7 mouse cellular contexts compared by ENCODE assay signal in the genomic region with DNA sequence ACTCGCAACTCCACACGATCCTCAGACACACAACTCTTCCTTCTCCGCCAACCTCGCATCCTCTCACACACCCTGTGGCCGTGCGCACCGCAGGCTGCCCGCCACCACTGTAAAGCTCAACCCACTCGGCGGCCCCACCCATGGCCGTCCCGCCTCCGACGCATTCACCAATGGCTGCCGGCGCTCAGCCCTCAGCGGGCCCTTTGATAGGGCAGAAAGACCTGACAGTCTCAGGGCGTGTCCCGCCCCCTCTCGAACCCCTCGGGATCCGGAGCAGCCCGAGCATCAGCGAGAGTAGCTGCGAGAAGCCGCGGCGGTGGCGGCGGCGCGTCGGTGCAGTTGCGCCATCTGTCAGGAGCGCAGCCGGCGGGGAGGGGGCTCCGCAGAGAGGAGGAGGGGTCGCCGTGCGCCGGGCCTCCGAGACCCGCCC. TPM values are rescaled to one million over a fixed set of nuclear protein-coding genes. Genes with fewer than 3 reads are reported as not detected.
DNase-seq lines count a peak whose midpoint lies in the region; ATAC-seq and TF ChIP-seq lines count a peak whose summit lies in the region.

No protein-coding gene starts in this region.

- TF ChIP-seq CTCF in kidney, adult 2 months (conservative IDR thresholded peaks at IDR 0.05; ENCODE audit: insufficient read depth, insufficient read length, low read depth, low read length), result no peak
- TF ChIP-seq CTCF in spleen, adult 2 months (IDR thresholded peaks at IDR 0.05; ENCODE audit: extremely low read depth, insufficient read depth, insufficient read length, insufficient replicate concordance), result no peak

- no peaks in the 10 kb centered on the region for H3K36me3 ChIP-seq in embryonic facial prominence, embryonic 13.5 days
- no peaks in the 10 kb centered on the region for H3K36me3 ChIP-seq in kidney, adult 2 months (ENCODE audit: control insufficient read depth, insufficient read depth, low read length)
- H3K36me3 ChIP-seq in limb, embryonic 12.5 days, result no peaks in the 10 kb centered on the region
- H3K36me3 ChIP-seq in midbrain, embryonic 15.5 days (replicated peaks), result no peaks in the 10 kb centered on the region
- H3K36me3 ChIP-seq in spleen, adult 2 months (ENCODE audit: control insufficient read depth, insufficient read depth, low read length), result no peaks in the 10 kb centered on the region

- DNase-seq in adrenal gland, postnatal 36 days, result peak; percentile 98
- DNase-seq in heart, adult 18-20 months, result peak; percentile 96 to 98
- DNase-seq in kidney, adult 2 months, result peak; percentile 95
- DNase-seq in spleen, adult 2 months (ENCODE audit: low read depth in 1 of 2, low spot score in 2 of 2), result peak; percentile 87 to 95

- peak overlapping the region; percentile 89 for H3K27ac ChIP-seq in embryonic facial prominence, embryonic 13.5 days
- H3K27ac ChIP-seq in kidney, adult 2 months (ENCODE audit: insufficient read depth, low read depth, low read length), result peak overlapping the region; percentile 54
- H3K27ac ChIP-seq in limb, embryonic 12.5 days, result peak overlapping the region; percentile 88
- peak overlapping the region; percentile 99 for H3K27ac ChIP-seq in midbrain, embryonic 15.5 days
- peak overlapping the region; percentile 86 for H3K27ac ChIP-seq in spleen, adult 2 months (ENCODE audit: insufficient read depth, low read length)

- peaks cover 16% of the 10 kb centered on the region for H3K27me3 ChIP-seq in embryonic facial prominence, embryonic 13.5 days
- H3K27me3 ChIP-seq in kidney, adult 2 months (replicated peaks; ENCODE audit: control insufficient read depth, insufficient read depth, low read length), result no peaks in the 10 kb centered on the region; the same call in 1 of the 2 replicates
- peaks cover 11% of the 10 kb centered on the region; the same call in 1 of the 2 replicates for H3K27me3 ChIP-seq in limb, embryonic 12.5 days
- H3K27me3 ChIP-seq in midbrain, embryonic 15.5 days (replicated peaks), result no peaks in the 10 kb centered on the region
- no peaks in the 10 kb centered on the region for H3K27me3 ChIP-seq in spleen, adult 2 months (ENCODE audit: control insufficient read depth, insufficient read depth, low read length)

- under 1% methylated on average over 39 of the region's 44 CpGs for WGBS in embryonic facial prominence, embryonic 13.5 days
- WGBS in kidney, adult 2 months, result under 1% methylated on average over 44 of the region's 44 CpGs
- WGBS in limb, embryonic 12.5 days, result under 1% methylated on average over 43 of the region's 44 CpGs
- under 1% methylated on average over 40 of the region's 44 CpGs for WGBS in midbrain, embryonic 15.5 days
- under 1% methylated on average over 39 of the region's 44 CpGs for WGBS in spleen, adult 2 months

- TF ChIP-seq POLR2A in kidney, adult 2 months (IDR thresholded peaks at IDR 0.05; ENCODE audit: low read depth, low read length), result no peak
- peak; percentile 57 for TF ChIP-seq POLR2A in spleen, adult 2 months (IDR thresholded peaks at IDR 0.05; ENCODE audit: low read depth, low read length)

- no peaks in the 10 kb centered on the region for H3K9me3 ChIP-seq in embryonic facial prominence, embryonic 13.5 days
- no peaks in the 10 kb centered on the region for H3K9me3 ChIP-seq in limb, embryonic 12.5 days
- H3K9me3 ChIP-seq in midbrain, embryonic 15.5 days, result no peaks in the 10 kb centered on the region

- peaks cover 20% of the 10 kb centered on the region for H3K4me1 ChIP-seq in embryonic facial prominence, embryonic 13.5 days
- H3K4me1 ChIP-seq in kidney, adult 2 months (ENCODE audit: control insufficient read depth, insufficient read depth, low read length), result no peaks in the 10 kb centered on the region
- peaks cover 29% of the 10 kb centered on the region for H3K4me1 ChIP-seq in limb, embryonic 12.5 days (replicated peaks)
- peaks cover 41% of the 10 kb centered on the region for H3K4me1 ChIP-seq in midbrain, embryonic 15.5 days
- H3K4me1 ChIP-seq in spleen, adult 2 months (ENCODE audit: control insufficient read depth, insufficient read depth, insufficient read length), result peaks cover 6% of the 10 kb centered on the region; the same call in 1 of the 2 replicates

- peak overlapping the region; percentile 92 for H3K4me3 ChIP-seq in embryonic facial prominence, embryonic 13.5 days
- H3K4me3 ChIP-seq in kidney, adult 2 months (ENCODE audit: insufficient read depth, low read depth, low read length), result peak overlapping the region; percentile 60
- peak overlapping the region; percentile 88 for H3K4me3 ChIP-seq in limb, embryonic 12.5 days (replicated peaks)
- peak overlapping the region; percentile 99 for H3K4me3 ChIP-seq in midbrain, embryonic 15.5 days
- H3K4me3 ChIP-seq in spleen, adult 2 months (ENCODE audit: extremely low read depth, insufficient read depth, insufficient read length), result peak overlapping the region; percentile 86

- peak; percentile 99 for ATAC-seq in embryonic facial prominence, embryonic 13.5 days (ENCODE audit: insufficient number of reproducible peaks, insufficient read depth, low FRiP score, low TSS enrichment, low read depth)
- peak; percentile 99 for ATAC-seq in limb, embryonic 12.5 days (ENCODE audit: insufficient number of reproducible peaks, insufficient read depth, low FRiP score, low TSS enrichment, low read depth)
- ATAC-seq in midbrain, embryonic 15.5 days (replicated peaks), result peak; percentile 99

- H3K4me2 ChIP-seq in embryonic facial prominence, embryonic 13.5 days, result peak overlapping the region; percentile 75
- H3K4me2 ChIP-seq in limb, embryonic 12.5 days, result peak overlapping the region; percentile 84
- peak overlapping the region; percentile 71 for H3K4me2 ChIP-seq in midbrain, embryonic 15.5 days

- peak overlapping the region; percentile 94 for H3K9ac ChIP-seq in embryonic facial prominence, embryonic 13.5 days
- peak overlapping the region; percentile 91 for H3K9ac ChIP-seq in limb, embryonic 12.5 days (replicated peaks)
- peak overlapping the region; percentile 98 for H3K9ac ChIP-seq in midbrain, embryonic 15.5 days

RNA-seq across cellular contexts. Expression of a gene that starts 0.9 kb away (rescaled TPM):
- 10 to 100 TPM; 44.8 to 69.9 TPM for total RNA-seq in adrenal gland, postnatal 36 days (2021)
- 34.1 and 37.5 TPM in 2 replicates for polyA plus RNA-seq in embryonic facial prominence, embryonic 13.5 days (2015; fragmentation: Nextera tagmentation; extraction: Ambion mirVana)
- 10 to 100 TPM; 30.6 to 32.2 TPM for total RNA-seq in heart, adult 18-20 months (2021)
- 10.6 and 12.9 TPM in 2 replicates for polyA plus RNA-seq in kidney, adult 2 months (2012; rRNA removed)
- 24.0 and 28.3 TPM in 2 replicates for polyA plus RNA-seq in limb, embryonic 12.5 days (2016; fragmentation: Nextera tagmentation; extraction: Ambion mirVana)
- polyA plus RNA-seq in midbrain, embryonic 15.5 days (2015; fragmentation: Nextera tagmentation; extraction: Ambion mirVana), result 70.3 and 71.0 TPM in 2 replicates
- 36.9 and 38.0 TPM in 2 replicates for polyA plus RNA-seq in spleen, adult 2 months (2012; rRNA removed)

Comparison
In these comparisons a context has a peak if more than half of its experiments do, and no peak if none do; other contexts are left out.
1. Peak in every context shown above with its lines: DNase-seq, ATAC-seq, H3K4me3 ChIP-seq and H3K27ac ChIP-seq.